Mouse (Mus musculus): ENCODE data around the gene Cebpe.

Cebpe gene

GRCm38 (mm10) chr14:54721711-54722110 is 9.7 kb upstream of the Cebpe start:
- DNase-seq (ENCODE audit: low read depth, low spot score), result no peak

DNA sequence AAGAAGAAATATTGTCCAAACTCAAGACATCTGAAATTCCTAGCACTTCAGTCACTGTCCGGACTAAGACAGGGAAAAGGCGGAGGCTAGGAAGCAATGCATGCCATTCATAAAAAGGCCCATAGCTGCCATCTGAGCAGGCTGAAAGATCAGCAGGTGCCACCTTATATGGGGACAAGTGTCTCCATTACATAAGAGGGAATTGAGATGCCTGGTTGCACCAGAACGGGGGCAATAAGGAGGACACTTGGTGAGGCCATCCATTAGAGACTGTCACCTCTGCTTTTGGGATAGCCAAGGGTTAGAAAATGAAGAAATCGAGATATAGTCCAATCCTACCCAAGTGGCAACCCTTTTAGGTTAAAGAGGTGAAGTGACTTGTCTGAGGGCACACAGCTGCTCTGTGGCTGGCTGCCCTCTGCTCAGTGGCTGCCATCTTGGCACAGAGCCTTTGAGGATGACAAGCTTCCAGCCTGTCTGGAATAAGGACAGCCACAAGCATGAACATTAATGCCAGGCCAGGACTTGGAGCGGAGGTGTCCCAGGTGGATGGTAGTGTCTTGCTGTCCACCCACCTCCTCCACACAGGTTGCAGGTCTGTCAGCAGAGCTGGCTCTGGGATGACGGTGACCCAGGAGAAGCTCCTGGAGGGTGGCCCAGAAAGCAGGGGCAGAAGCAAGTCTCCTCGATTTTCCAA is 8.8 kb upstream of the Cebpe start:
- no peak for DNase-seq (ENCODE audit: low read depth, low spot score)

GRCm38 (mm10) chr14:54720041-54720440 is 8.1 kb upstream of the Cebpe start:
- DNase-seq (ENCODE audit: low read depth, low spot score), result no peak

GRCm38 (mm10) chr14:54715402-54715801 is 3.4 kb upstream of the Cebpe start:
- DNase-seq (ENCODE audit: low read depth, low spot score), result no peak

GRCm38 (mm10) chr14:54714617-54715081 is 2.7 kb upstream of the Cebpe start:
- DNase-seq (ENCODE audit: low read depth, low spot score), result no peak

DNA sequence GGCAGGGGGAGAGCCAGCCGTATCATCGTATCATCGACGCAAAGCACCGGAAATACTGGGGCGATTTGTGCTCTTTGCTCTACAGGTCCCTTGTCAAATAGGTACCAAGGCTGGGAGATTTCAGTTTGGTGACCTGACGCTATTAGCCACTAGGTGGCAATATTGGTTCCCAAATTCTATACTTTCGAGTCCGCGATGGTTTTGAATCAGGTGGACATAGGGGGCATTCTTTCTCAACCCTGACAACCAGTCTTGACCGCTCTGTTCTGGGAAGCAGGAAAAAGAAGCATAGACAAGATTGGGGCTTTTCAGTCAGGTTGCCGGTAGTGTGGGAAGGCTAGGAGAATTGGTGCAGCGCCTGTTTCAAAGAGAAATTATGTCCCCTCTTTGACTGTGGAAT is 2.1 kb upstream of the Cebpe start:
- DNase-seq (ENCODE audit: low read depth, low spot score), result peak; percentile 84

GRCm38 (mm10) chr14:54712861-54713260 is 887 bp upstream of the Cebpe start:
- no peak for DNase-seq (ENCODE audit: low read depth, low spot score)

DNA sequence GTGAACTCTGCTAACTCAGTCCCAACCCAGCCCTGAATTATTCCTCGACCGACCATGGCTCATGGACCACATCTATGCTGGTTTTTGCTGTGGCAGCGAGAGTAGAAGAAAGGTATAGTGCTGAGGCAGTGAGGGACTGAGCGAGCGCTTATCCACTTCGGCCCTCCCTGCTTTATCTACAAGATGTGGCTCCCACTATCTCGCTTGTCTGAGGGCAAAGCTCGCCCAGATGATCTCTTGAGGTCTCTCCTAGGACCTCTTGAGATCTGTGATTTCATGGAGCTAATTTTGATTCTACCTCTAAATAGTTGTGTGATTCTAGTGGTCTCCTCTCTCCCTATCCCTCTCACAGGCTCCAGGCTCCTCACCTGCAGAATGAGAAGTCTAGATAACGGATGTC is 2.9 kb downstream of the Cebpe start:
- no peak for DNase-seq (ENCODE audit: low read depth, low spot score)

DNA sequence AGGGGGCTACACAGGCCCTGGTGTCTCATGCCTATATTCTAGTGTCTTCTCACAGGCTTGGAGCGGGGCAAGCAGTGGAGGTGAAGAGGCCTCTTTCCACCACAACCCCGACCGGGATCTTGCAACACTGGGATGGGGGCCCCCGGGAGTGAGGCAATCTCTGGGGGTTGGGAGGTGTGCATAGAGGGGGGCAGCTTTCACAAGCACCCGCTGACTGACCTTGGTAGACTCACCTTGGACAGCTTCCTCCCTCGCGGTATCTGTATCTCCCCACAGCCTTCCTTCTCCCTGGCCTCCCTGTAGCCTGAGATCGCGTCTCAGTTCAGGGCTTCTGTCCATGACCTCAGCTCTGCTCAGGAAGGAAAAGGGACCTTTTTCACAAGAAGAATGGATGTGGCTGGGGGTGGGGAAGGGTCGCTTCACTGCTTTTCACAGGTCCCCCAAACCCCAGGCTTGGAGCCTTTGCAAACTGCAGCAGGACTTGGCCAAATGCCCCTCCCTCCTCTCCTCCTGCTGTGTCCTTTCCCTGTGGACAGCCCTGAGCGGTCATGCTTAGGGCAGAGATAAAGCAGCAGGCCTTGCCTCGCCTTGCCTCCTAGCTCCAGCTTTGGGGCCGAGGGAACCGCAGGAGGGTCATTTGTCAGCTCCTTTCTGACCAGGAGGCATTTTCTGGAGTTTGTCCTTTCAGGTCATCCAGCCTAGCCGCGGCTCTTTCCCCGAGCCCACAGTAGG is 5.2 kb downstream of the Cebpe start:
- no peak for DNase-seq (ENCODE audit: low read depth, low spot score)

DNA sequence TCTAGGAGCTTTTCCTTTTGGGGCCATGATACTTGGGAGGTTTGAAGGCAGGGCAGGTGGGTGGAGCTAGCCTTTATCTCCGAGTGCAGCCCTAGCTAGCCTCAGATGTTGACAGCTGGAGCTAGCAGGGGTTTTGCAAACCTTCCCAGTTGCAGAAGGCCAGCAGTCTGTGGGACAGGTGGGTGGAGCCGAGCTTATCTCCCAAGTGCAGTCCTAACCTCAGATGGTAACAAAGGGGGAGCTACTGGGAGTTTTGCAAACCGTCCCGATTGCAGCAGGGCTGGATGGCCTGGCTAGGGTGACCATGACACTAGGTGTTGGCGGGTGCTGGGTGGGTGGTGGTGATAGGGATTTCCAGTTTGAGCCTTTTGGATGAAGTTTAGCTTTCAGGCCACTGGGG is 6.1 kb downstream of the Cebpe start:
- no peak for DNase-seq (ENCODE audit: low read depth, low spot score)

DNA sequence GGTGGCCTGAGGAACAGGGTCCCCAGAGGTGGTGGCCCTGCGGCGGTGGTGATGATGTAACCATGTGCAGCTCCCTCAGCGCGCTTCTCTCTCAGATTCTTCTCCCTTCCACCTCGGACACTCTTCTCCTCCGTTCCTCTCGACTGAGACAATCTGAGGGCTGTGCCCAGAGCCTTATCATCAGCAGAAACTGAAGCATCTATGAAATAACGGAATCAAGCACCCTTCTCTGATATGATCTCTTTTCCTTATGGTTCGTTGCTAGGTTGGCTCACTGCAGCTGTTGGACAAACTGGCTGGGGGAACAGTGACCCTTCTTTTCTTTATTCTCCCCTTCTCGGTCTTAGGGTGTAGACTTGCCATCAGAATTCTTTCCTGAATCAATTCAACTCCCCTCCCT is 8.8 kb downstream of the Cebpe start:
- no peak for DNase-seq (ENCODE audit: low read depth, low spot score)

- DNase-seq (ENCODE audit: low read depth, low spot score), result peak; percentile 51
These were observed 10.7 kb downstream of the Cebpe start for GRCm38 (mm10) chr14:54701298-54701697.

- DNase-seq (ENCODE audit: low read depth, low spot score), result no peak
These were observed 12.4 kb downstream of the Cebpe start for GRCm38 (mm10) chr14:54699586-54699985.

- DNase-seq (ENCODE audit: low read depth, low spot score), result no peak
These were observed 13.2 kb downstream of the Cebpe start, which contains the start of gene Gm29776 for GRCm38 (mm10) chr14:54698733-54699132. Gm29776 (minus strand) TSS chr14:54698833.

- no peak for DNase-seq (ENCODE audit: low read depth, low spot score)
These were observed 15.2 kb downstream of the Cebpe start for GRCm38 (mm10) chr14:54696752-54697151.

GRCm38 (mm10) chr14:54695042-54695441 is 16.9 kb downstream of the Cebpe start:
- no peak for DNase-seq (ENCODE audit: low read depth, low spot score)

DNA sequence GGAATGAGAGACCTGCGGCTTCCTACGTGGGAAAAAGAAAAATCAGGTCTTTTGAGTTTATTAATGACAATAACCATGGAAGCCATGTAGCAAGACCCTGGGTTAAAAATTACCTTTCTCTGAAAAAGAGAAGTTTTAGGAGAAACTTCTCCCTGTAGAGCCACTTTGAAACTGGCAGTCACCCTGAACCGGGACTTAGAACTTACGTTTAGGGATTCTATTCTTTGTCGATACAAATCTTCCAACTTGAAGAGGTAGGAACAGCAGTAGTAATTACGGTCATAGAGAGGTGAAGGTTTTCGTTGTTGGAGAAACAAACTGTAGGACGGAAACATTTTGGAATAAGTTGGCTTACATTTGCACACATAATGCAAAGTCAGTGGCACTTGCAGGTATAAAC is 24.7 kb downstream of the Cebpe start:
- DNase-seq (ENCODE audit: low read depth, low spot score), result no peak

- DNase-seq (ENCODE audit: low read depth, low spot score), result peak; percentile 98
These were observed 25.3 kb downstream of the Cebpe start, which contains the start of gene Acin1 for GRCm38 (mm10) chr14:54686522-54687143. Acin1 (minus strand) TSS chr14:54686931.

DNA sequence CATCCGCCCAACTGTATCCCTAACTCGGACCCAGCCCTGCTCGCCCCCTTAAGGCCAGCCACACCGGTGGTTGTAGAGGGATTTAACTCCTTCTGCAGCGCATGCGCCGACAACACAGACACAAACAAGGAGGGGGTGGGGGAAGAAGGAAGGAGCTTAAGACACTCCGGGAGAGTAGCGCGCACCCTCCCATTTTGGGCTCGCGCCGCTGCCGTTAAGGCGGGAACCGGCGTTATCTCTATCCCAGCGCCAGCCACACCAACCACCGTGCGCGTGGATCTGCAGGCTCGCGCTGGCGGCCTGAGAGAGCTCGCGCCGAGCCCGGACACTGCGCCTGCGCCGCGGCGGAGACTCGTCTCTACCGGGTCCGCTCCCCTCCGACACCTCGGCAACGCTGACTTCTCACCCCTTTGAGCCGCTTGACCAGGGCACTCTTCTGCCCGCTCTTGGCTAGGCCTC is 25.9 kb downstream of the Cebpe start, which contains the start of gene 1700123O20Rik:
Gene 1700123O20Rik, plus strand, starts transcription at position 154 of the 459 bp plus-strand sequence.
- peak; percentile 85 for DNase-seq (ENCODE audit: low read depth, low spot score)

DNA sequence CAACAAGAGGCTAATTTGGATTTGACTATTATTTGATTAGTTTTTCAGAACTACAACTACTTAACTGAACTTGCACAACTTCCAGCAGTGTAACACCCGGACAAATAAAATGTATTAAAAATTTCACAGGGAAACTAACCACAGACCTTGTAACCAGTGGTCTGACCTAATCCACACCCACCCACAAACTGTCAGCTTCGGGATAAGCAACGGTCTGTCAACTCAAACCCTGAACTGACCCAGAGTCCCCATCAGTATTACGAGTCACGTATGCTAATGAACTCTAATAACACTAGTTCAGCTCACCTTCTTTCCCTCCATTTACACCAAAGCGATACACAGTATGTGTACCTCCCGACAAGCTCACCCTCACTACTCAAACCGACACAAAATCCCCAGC is 26.5 kb downstream of the Cebpe start:
- no peak for DNase-seq (ENCODE audit: low read depth, low spot score)

DNA sequence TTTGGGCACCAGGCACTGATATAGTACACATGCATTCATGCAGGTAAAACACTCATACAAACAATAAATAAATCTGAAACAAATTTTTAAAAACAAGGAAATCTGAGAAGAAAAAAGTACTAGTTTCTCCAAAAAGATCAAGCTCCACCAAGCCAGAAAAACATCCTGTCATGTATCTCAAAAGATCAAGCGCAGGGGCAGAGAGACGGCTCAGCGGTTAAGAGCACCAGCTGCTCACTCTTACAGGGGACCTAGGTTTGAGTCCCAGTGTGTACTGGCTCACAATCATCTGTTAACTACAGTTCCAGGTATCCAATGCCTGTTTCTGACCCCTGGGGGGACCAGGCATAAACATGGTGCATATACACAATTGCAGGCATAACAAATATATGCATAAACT is 29.6 kb downstream of the Cebpe start:
- no peak for DNase-seq (ENCODE audit: low read depth, low spot score)

DNA sequence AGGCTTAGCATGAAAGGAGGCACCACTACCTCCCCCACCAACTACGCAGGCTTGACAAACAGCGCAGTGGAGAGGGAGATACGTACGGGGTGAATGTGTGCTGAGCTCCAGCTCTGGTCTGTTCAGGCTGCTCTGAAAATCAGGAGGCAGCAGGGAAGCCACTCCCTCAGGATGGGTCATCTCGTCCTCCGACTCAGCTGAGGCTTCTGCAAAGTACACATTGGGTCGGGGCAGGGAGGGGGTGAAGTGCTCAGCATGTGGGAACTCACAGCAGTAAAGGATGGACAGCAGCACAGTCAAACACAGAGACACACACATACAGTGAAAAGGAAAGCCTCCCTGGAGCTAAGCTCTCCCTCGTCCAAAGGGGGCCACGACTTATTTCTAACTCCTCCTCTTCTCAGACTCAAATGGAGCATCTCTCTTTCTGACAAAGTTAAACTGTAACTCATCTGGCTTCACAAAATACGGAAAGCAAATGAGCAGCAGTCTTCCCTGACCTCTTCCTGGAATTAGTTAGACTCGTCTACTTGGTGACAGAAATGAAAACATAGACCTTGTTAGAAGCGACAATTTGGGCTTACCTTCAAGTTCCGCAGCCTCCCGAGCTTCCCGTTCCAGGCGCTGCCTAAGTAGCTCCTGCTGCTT is 33.2 kb downstream of the Cebpe start:
- no peak for DNase-seq (ENCODE audit: low read depth, low spot score)
